Mouse (Mus musculus): ENCODE measurements at regions not wholly inside any gene's neighbourhood (a gene's known extent, or its start where the extent isn't known, plus 50 kb on each side); places are given as distances from the start of the nearest gene placed in this dataset.

DNA sequence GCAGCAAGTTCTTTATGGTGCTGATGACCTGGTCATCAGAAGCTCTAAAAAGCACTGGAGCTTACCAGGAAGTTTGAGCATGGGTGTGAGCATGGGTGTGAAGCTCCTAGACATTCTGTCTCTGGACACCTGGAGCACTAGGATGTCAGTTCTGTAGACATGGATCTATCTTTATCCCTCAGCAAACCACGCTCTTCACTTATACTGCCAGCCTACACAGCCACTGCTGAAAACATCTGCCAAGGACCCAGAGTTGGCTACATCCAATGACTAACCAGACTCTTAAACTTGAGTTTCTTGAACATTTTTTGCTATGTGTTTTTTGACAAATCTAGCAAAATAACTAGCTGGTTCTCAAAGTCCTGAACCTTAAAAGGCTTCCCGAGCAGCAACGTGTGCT, 177.6 kb downstream of the Map2k4 start:
- TF ChIP-seq CTCF (IDR thresholded peaks at IDR 0.05; ENCODE audit: low read depth) = no peak
- no peak overlapping the region for H3K9ac ChIP-seq (ENCODE audit: low read depth, low read length)
- no peak overlapping the region for H3K4me3 ChIP-seq (ENCODE audit: low read depth, low read length)
- no peaks in the 10 kb centered on the region for H3K4me1 ChIP-seq (replicated peaks; ENCODE audit: control insufficient read depth, insufficient read depth, low read length)
- WGBS = 90% methylated on average over 3 of the region's 3 CpGs
- no peaks in the 10 kb centered on the region for H3K9me3 ChIP-seq (ENCODE audit: control insufficient read depth)
- no peak for ATAC-seq
- no peaks in the 10 kb centered on the region for H3K27me3 ChIP-seq (replicated peaks; ENCODE audit: control insufficient read depth, insufficient read depth, low read length)
- H3K36me3 ChIP-seq (ENCODE audit: control insufficient read depth, insufficient read depth) = no peaks in the 10 kb centered on the region
- no peak overlapping the region for H3K27ac ChIP-seq (ENCODE audit: low read depth, low read length)
- no peak overlapping the region for H3K4me2 ChIP-seq (replicated peaks; ENCODE audit: low read depth)

GRCm38 (mm10) chr11:65609056-65609455, 179.0 kb downstream of the Map2k4 start:
- no peak overlapping the region for H3K9ac ChIP-seq (ENCODE audit: low read depth, low read length)
- no peaks in the 10 kb centered on the region for H3K9me3 ChIP-seq (ENCODE audit: control insufficient read depth)
- 63% methylated on average over 4 of the region's 4 CpGs for WGBS
- no peak overlapping the region for H3K4me2 ChIP-seq (replicated peaks; ENCODE audit: low read depth)
- H3K27ac ChIP-seq (ENCODE audit: low read depth, low read length) = no peak overlapping the region
- no peak overlapping the region for H3K4me3 ChIP-seq (ENCODE audit: low read depth, low read length)
- no peaks in the 10 kb centered on the region for H3K27me3 ChIP-seq (replicated peaks; ENCODE audit: control insufficient read depth, insufficient read depth, low read length)
- ATAC-seq = no peak
- no peaks in the 10 kb centered on the region for H3K4me1 ChIP-seq (replicated peaks; ENCODE audit: control insufficient read depth, insufficient read depth, low read length)
- no peak for TF ChIP-seq CTCF (IDR thresholded peaks at IDR 0.05; ENCODE audit: low read depth)
- H3K36me3 ChIP-seq (ENCODE audit: control insufficient read depth, insufficient read depth) = no peaks in the 10 kb centered on the region

- WGBS = 75% methylated on average over 2 of the region's 2 CpGs
- Histone ChIP-seq H3K36me3 (ENCODE audit: control insufficient read depth, insufficient read depth) (no peaks in the 10 kb centered on the region), H3K4me3 (ENCODE audit: low read depth, low read length) (no peak overlapping the region), H3K4me1 (replicated peaks; ENCODE audit: control insufficient read depth, insufficient read depth, low read length) (no peaks in the 10 kb centered on the region), H3K9ac (ENCODE audit: low read depth, low read length) (no peak overlapping the region), H3K9me3 (ENCODE audit: control insufficient read depth) (no peaks in the 10 kb centered on the region), H3K27me3 (replicated peaks; ENCODE audit: control insufficient read depth, insufficient read depth, low read length) (no peaks in the 10 kb centered on the region), H3K27ac (ENCODE audit: low read depth, low read length) (no peak overlapping the region), H3K4me2 (replicated peaks; ENCODE audit: low read depth) (no peak overlapping the region)
- ATAC-seq = no peak
- no peak for TF ChIP-seq CTCF (IDR thresholded peaks at IDR 0.05; ENCODE audit: low read depth)
These were observed 190.6 kb downstream of the Map2k4 start for GRCm38 (mm10) chr11:65597298-65598076.

GRCm38 (mm10) chr11:65588491-65588890, 199.6 kb downstream of the Map2k4 start:
- Histone ChIP-seq H3K4me3 (ENCODE audit: low read depth, low read length) (no peak overlapping the region), H3K9ac (ENCODE audit: low read depth, low read length) (no peak overlapping the region), H3K36me3 (ENCODE audit: control insufficient read depth, insufficient read depth) (no peaks in the 10 kb centered on the region), H3K4me1 (replicated peaks; ENCODE audit: control insufficient read depth, insufficient read depth, low read length) (no peaks in the 10 kb centered on the region), H3K27ac (ENCODE audit: low read depth, low read length) (no peak overlapping the region), H3K27me3 (replicated peaks; ENCODE audit: control insufficient read depth, insufficient read depth, low read length) (no peaks in the 10 kb centered on the region), H3K9me3 (ENCODE audit: control insufficient read depth) (no peaks in the 10 kb centered on the region), H3K4me2 (replicated peaks; ENCODE audit: low read depth) (no peak overlapping the region)
- ATAC-seq = no peak
- TF ChIP-seq CTCF (IDR thresholded peaks at IDR 0.05; ENCODE audit: low read depth) = no peak
- 66% methylated on average over 3 of the region's 3 CpGs for WGBS

GRCm38 (mm10) chr11:65567831-65568230, 220.3 kb downstream of the Map2k4 start:
- H3K9me3 ChIP-seq (ENCODE audit: control insufficient read depth) = no peaks in the 10 kb centered on the region
- H3K36me3 ChIP-seq (ENCODE audit: control insufficient read depth, insufficient read depth) = no peaks in the 10 kb centered on the region
- H3K9ac ChIP-seq (ENCODE audit: low read depth, low read length) = no peak overlapping the region
- H3K4me1 ChIP-seq (replicated peaks; ENCODE audit: control insufficient read depth, insufficient read depth, low read length) = no peaks in the 10 kb centered on the region
- H3K27ac ChIP-seq (ENCODE audit: low read depth, low read length) = no peak overlapping the region
- H3K4me3 ChIP-seq (ENCODE audit: low read depth, low read length) = no peak overlapping the region
- no peak for ATAC-seq
- TF ChIP-seq CTCF (IDR thresholded peaks at IDR 0.05; ENCODE audit: low read depth) = no peak
- 80% methylated on average over 9 of the region's 9 CpGs for WGBS
- H3K4me2 ChIP-seq (replicated peaks; ENCODE audit: low read depth) = no peak overlapping the region
- H3K27me3 ChIP-seq (replicated peaks; ENCODE audit: control insufficient read depth, insufficient read depth, low read length) = no peaks in the 10 kb centered on the region

- Histone ChIP-seq H3K27ac (ENCODE audit: low read depth, low read length) (no peak overlapping the region), H3K9me3 (ENCODE audit: control insufficient read depth) (no peaks in the 10 kb centered on the region), H3K4me2 (replicated peaks; ENCODE audit: low read depth) (no peak overlapping the region), H3K4me3 (ENCODE audit: low read depth, low read length) (no peak overlapping the region), H3K27me3 (replicated peaks; ENCODE audit: control insufficient read depth, insufficient read depth, low read length) (no peaks in the 10 kb centered on the region), H3K36me3 (ENCODE audit: control insufficient read depth, insufficient read depth) (no peaks in the 10 kb centered on the region), H3K4me1 (replicated peaks; ENCODE audit: control insufficient read depth, insufficient read depth, low read length) (no peaks in the 10 kb centered on the region), H3K9ac (ENCODE audit: low read depth, low read length) (no peak overlapping the region)
- no peak for ATAC-seq
- no peak for TF ChIP-seq CTCF (IDR thresholded peaks at IDR 0.05; ENCODE audit: low read depth)
- 76% methylated on average over 4 of the region's 4 CpGs for WGBS
These were observed 229.9 kb downstream of the Map2k4 start for GRCm38 (mm10) chr11:65558236-65558635.
